Mouse (Mus musculus): ENCODE results near the gene Rsph1. TPM values are rescaled to one million over a fixed set of nuclear protein-coding genes. Genes with fewer than 3 reads are reported as not detected.

Gene Rsph1
- polyA plus RNA-seq, 1 experiment from 2014 or later: 1.3 TPM

DNA sequence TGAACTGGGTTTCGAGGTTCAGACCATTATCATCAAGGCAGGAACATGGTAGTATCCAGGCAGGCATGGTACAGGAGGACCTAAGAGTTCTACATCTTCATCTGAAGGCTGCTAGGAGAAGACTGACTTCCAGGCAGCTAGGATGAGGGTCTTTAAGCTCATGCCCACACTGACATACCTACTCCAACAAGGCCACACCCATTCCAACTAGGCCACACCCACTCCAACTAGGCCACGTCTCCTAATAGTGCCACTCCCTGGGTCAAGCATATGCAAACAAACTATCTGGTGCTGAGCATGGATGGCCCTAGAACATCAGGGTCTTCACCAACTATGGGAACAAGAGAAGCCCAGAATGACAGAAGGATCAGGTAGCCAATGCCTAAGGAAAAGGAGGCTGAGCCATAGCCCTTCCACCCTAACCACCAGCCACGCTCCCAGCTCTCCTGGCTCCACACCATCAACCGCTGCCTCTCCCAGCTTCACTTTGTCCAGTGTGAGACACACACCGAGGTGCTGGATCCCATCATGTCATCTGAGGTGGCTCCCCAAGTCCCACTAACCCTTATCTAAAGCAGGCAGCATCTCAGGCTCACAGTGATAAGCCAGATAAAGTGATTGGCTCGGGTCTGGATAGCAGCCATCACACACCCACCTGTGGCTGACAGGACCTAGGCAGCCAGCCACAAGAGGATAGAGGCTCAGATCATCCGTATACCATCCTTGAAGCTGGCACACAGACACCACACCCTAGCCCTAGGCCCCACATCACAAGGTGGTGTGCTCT is 38.8 kb downstream of the Rsph1 start:
- ATAC-seq (replicated peaks; ENCODE audit: low FRiP score, low read depth): no peak
- no peaks in the 10 kb centered on the region for H3K4me1 ChIP-seq (replicated peaks; ENCODE audit: insufficient read depth, low read length)
- H3K9ac ChIP-seq (ENCODE audit: low read depth, low read length): no peak overlapping the region
- H3K9me3 ChIP-seq (replicated peaks; ENCODE audit: low read length): no peaks in the 10 kb centered on the region
- no peak overlapping the region for H3K4me2 ChIP-seq (ENCODE audit: low read length)
- WGBS: 82% methylated on average over 7 of the region's 7 CpGs
- TF ChIP-seq CTCF (IDR thresholded peaks at IDR 0.05; ENCODE audit: low read depth): no peak
- H3K36me3 ChIP-seq (ENCODE audit: insufficient read depth, low read length): no peaks in the 10 kb centered on the region
- H3K27me3 ChIP-seq (ENCODE audit: insufficient read depth, low read length): no peaks in the 10 kb centered on the region
- no peak overlapping the region for H3K4me3 ChIP-seq (replicated peaks; ENCODE audit: low read depth, low read length)
- no peak for DNase-seq (ENCODE audit: low spot score)
- no peak overlapping the region for H3K27ac ChIP-seq

DNA sequence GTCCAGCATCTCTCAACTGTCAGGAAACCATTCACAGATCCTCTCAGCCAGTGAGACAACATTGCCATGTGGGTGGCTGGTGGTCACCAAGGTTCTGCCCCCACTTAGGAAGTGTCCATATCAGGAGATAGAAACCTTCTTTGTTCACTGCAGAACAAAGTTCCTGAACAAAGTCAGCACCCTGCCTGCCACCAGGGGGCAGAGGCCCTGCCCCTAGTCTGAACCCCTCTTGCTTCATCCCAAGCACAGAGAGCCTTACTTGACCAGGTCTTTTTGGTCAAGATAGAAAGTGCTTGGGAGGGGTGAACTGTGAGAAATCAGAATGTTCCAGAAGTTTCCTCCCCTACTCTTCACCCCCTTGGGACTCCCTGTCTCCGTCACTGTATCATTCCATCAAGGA is 41.3 kb downstream of the Rsph1 start:
- H3K27me3 ChIP-seq (ENCODE audit: insufficient read depth, low read length): no peaks in the 10 kb centered on the region
- DNase-seq (ENCODE audit: low spot score) (no peak), ATAC-seq (replicated peaks; ENCODE audit: low FRiP score, low read depth) (no peak)
- no peaks in the 10 kb centered on the region for H3K9me3 ChIP-seq (replicated peaks; ENCODE audit: low read length)
- 96% methylated on average over 1 of the region's 1 CpGs for WGBS
- H3K9ac ChIP-seq (ENCODE audit: low read depth, low read length): no peak overlapping the region
- no peak overlapping the region for H3K4me2 ChIP-seq (ENCODE audit: low read length)
- H3K36me3 ChIP-seq (ENCODE audit: insufficient read depth, low read length): no peaks in the 10 kb centered on the region
- H3K4me1 ChIP-seq (replicated peaks; ENCODE audit: insufficient read depth, low read length): no peaks in the 10 kb centered on the region
- H3K27ac ChIP-seq: no peak overlapping the region
- TF ChIP-seq CTCF (IDR thresholded peaks at IDR 0.05; ENCODE audit: low read depth): peak; percentile 33; the same call in 1 of the 2 replicates
- H3K4me3 ChIP-seq (replicated peaks; ENCODE audit: low read depth, low read length): no peak overlapping the region

DNA sequence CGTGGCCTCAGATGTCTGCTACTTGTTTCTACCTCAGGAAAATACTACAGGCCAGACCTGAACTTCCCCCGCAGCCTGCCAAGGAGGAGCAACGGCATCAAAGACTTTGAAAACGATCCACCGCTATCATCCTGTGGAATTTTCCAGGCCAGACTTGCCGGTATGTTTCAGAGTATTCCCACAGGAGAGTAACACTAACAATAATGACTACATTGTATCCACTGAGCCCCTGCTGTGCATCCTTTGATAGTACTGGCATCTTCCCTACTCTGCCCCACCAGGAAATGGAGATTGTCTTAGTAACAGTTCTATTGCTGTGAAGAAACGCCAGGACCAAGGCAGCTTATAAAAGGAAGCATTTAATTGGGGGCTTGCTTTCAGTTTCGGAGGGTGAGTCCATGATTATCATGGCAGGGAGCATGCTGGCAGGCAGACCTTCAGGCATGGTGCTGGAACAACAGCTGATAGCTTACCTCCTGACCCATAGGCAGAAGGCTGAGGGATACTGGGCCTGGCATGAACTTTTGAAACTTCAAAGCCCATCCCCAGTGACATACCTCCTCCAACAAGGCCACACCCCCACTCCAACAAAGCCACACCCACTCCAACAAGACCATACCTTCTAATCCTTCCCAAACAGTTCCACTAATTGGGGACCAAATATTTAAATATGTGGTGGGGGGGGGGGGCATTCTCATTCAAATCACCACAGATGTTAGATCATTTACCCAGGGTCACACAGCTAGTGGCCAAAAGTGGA is 44.8 kb downstream of the Rsph1 start:
- H3K4me3 ChIP-seq (replicated peaks; ENCODE audit: low read depth, low read length): no peak overlapping the region
- no peaks in the 10 kb centered on the region for H3K36me3 ChIP-seq (ENCODE audit: insufficient read depth, low read length)
- 36% methylated on average over 8 of the region's 8 CpGs for WGBS
- H3K27me3 ChIP-seq (ENCODE audit: insufficient read depth, low read length): no peaks in the 10 kb centered on the region
- ATAC-seq (replicated peaks; ENCODE audit: low FRiP score, low read depth): no peak
- H3K9me3 ChIP-seq (replicated peaks; ENCODE audit: low read length): no peaks in the 10 kb centered on the region
- H3K4me1 ChIP-seq (replicated peaks; ENCODE audit: insufficient read depth, low read length): no peaks in the 10 kb centered on the region
- no peak overlapping the region for H3K9ac ChIP-seq (ENCODE audit: low read depth, low read length)
- H3K27ac ChIP-seq: no peak overlapping the region
- no peak overlapping the region for H3K4me2 ChIP-seq (ENCODE audit: low read length)
- DNase-seq (ENCODE audit: low spot score): no peak
- TF ChIP-seq CTCF (IDR thresholded peaks at IDR 0.05; ENCODE audit: low read depth): no peak

DNA sequence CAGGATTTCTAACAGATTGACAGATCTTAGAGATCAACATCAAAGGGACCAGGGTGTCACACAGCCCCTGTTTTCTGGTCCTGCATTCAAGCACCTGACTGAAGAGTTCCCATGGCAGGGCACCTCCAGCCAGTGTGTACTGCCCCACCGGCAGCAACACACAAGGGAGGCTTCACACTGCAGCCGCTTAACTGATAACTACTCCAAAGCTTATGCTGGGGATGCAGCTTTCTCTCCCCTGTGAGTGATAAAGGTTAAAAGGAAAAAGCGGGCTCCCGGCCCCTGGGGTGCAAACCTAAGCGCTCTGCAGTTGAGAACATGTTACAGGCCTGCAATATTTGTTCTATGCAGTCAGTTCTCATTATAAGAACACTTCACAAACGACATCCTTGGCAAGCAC is 45.4 kb downstream of the Rsph1 start:
- Histone ChIP-seq H3K4me2 (ENCODE audit: low read length) (no peak overlapping the region), H3K4me1 (replicated peaks; ENCODE audit: insufficient read depth, low read length) (no peaks in the 10 kb centered on the region), H3K36me3 (ENCODE audit: insufficient read depth, low read length) (no peaks in the 10 kb centered on the region), H3K9me3 (replicated peaks; ENCODE audit: low read length) (no peaks in the 10 kb centered on the region), H3K4me3 (replicated peaks; ENCODE audit: low read depth, low read length) (no peak overlapping the region), H3K9ac (ENCODE audit: low read depth, low read length) (no peak overlapping the region), H3K27ac (no peak overlapping the region), H3K27me3 (ENCODE audit: insufficient read depth, low read length) (no peaks in the 10 kb centered on the region)
- 67% methylated on average over 6 of the region's 6 CpGs for WGBS
- TF ChIP-seq CTCF (IDR thresholded peaks at IDR 0.05; ENCODE audit: low read depth): no peak
- DNase-seq (ENCODE audit: low spot score): no peak
- ATAC-seq (replicated peaks; ENCODE audit: low FRiP score, low read depth): no peak

DNA sequence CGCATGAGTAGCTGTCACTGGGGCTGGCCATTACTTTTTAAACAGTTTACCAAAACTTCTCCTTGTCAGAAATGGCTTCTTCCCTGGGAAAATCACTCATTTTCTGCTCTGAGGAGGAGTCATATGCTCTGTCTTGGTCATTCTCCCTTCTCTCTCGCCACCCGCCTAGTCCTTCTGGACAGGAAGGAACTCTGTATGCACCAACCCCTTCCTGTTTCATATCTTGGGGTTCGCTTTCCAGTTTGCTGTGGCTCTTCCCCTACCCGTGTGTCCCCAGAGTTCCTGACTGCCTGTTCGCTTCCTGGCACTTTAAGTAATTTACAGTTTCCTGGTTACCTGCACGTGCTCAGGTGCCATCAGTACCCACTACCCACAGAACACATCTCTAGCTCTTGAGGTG is 50.3 kb downstream of the Rsph1 start:
- 72% methylated on average over 7 of the region's 7 CpGs for WGBS
- H3K4me1 ChIP-seq (replicated peaks; ENCODE audit: insufficient read depth, low read length): no peaks in the 10 kb centered on the region
- no peaks in the 10 kb centered on the region for H3K9me3 ChIP-seq (replicated peaks; ENCODE audit: low read length)
- ATAC-seq (replicated peaks; ENCODE audit: low FRiP score, low read depth) (no peak), DNase-seq (ENCODE audit: low spot score) (no peak)
- no peak overlapping the region for H3K4me3 ChIP-seq (replicated peaks; ENCODE audit: low read depth, low read length)
- TF ChIP-seq CTCF (IDR thresholded peaks at IDR 0.05; ENCODE audit: low read depth): no peak
- H3K27me3 ChIP-seq (ENCODE audit: insufficient read depth, low read length): no peaks in the 10 kb centered on the region
- no peaks in the 10 kb centered on the region for H3K36me3 ChIP-seq (ENCODE audit: insufficient read depth, low read length)
- H3K4me2 ChIP-seq (ENCODE audit: low read length): no peak overlapping the region
- H3K9ac ChIP-seq (ENCODE audit: low read depth, low read length): no peak overlapping the region
- no peak overlapping the region for H3K27ac ChIP-seq

DNA sequence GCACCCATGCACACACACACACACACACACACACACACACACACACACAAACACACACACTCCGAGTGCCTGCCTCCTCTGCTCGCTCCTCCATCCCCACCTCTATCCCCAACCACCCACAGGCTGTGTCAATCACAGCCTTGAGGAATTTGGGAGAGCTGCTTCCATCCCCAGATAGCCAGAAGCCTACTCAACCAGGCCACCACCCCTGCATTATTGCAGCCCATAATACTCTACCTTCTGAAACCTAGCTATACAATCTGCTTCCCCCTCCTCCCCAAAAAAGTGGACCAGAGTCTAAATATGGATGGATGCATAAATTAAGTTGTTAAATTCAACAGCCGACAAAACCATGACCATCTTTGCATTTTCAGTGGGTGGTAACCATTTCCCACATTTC is 50.8 kb downstream of the Rsph1 start:
- Histone ChIP-seq H3K36me3 (ENCODE audit: insufficient read depth, low read length) (no peaks in the 10 kb centered on the region), H3K4me1 (replicated peaks; ENCODE audit: insufficient read depth, low read length) (no peaks in the 10 kb centered on the region), H3K4me2 (ENCODE audit: low read length) (no peak overlapping the region), H3K9ac (ENCODE audit: low read depth, low read length) (no peak overlapping the region), H3K9me3 (replicated peaks; ENCODE audit: low read length) (no peaks in the 10 kb centered on the region), H3K27ac (no peak overlapping the region), H3K27me3 (ENCODE audit: insufficient read depth, low read length) (no peaks in the 10 kb centered on the region), H3K4me3 (replicated peaks; ENCODE audit: low read depth, low read length) (no peak overlapping the region)
- DNase-seq (ENCODE audit: low spot score) (no peak), ATAC-seq (replicated peaks; ENCODE audit: low FRiP score, low read depth) (no peak)
- WGBS: 56% methylated on average over 3 of the region's 3 CpGs
- no peak for TF ChIP-seq CTCF (IDR thresholded peaks at IDR 0.05; ENCODE audit: low read depth)

Data from kidney, postnatal 0 days (tissue).